In genomic region chr12:86825584-86826419, GRCm38 (mm10) we compare ENCODE assay signal across 8 mouse cellular contexts. TPM values are rescaled to one million over a fixed set of nuclear protein-coding genes. Genes with fewer than 3 reads are reported as not detected.
A peak's percentile ranks its signal among the peaks of the same experiment; 100 is the strongest.
DNase-seq lines count a peak whose midpoint lies in the region; ATAC-seq and TF ChIP-seq lines count a peak whose summit lies in the region.

No protein-coding gene starts in this region.

- TF ChIP-seq CTCF in ES-Bruce4 (IDR thresholded peaks at IDR 0.05; ENCODE audit: low read depth, low read length) = no peak
- TF ChIP-seq CTCF in small intestine, adult 2 months (IDR thresholded peaks at IDR 0.05; ENCODE audit: extremely low read depth, insufficient read length, insufficient replicate concordance, low read depth, low read length) = no peak

- H3K27ac ChIP-seq in ES-Bruce4 (ENCODE audit: insufficient read depth, low read length) = peak overlapping the region; percentile 99
- peak overlapping the region; percentile 99 for H3K27ac ChIP-seq in forebrain, embryonic 12.5 days
- H3K27ac ChIP-seq in small intestine, adult 2 months (ENCODE audit: insufficient read depth, low read depth, low read length) = peak overlapping the region; percentile 71; the same call in 1 of the 2 replicates

- 0 out of 2 replicates have a peak overlapping the region, but pooled peaks have one; percentile 47 for H3K4me2 ChIP-seq in forebrain, embryonic 12.5 days

- no peak for ATAC-seq in forebrain, embryonic 12.5 days (ENCODE audit: low FRiP score)

- peak; percentile 37 to 49 for DNase-seq in heart, adult 18-20 months
- no peak for DNase-seq in heart, postnatal 36 days
- DNase-seq in kidney, postnatal 25 days = peak; percentile 87 to 89
- DNase-seq in right cerebral cortex, postnatal 14 days = no peak
- DNase-seq in layer of hippocampus, adult 11-12 months (ENCODE audit: low spot score) = no peak

- H3K9ac ChIP-seq in ES-Bruce4 (ENCODE audit: low read depth, poor library complexity, severe bottlenecking) = 0 out of 2 replicates have a peak overlapping the region, but pooled peaks have one; percentile 3
- no peak overlapping the region for H3K9ac ChIP-seq in forebrain, embryonic 12.5 days

- TF ChIP-seq POLR2A in ES-Bruce4 (IDR thresholded peaks at IDR 0.05; ENCODE audit: insufficient read depth, low read length) = no peak
- TF ChIP-seq POLR2A in small intestine, adult 2 months (IDR thresholded peaks at IDR 0.05; ENCODE audit: low read depth, low read length) = no peak

- H3K36me3 ChIP-seq in ES-Bruce4 (ENCODE audit: control insufficient read depth, insufficient read depth, low read length, poor library complexity, severe bottlenecking) = no peaks in the 10 kb centered on the region
- no peaks in the 10 kb centered on the region for H3K36me3 ChIP-seq in forebrain, embryonic 12.5 days (replicated peaks)
- no peaks in the 10 kb centered on the region for H3K36me3 ChIP-seq in small intestine, adult 2 months (ENCODE audit: control insufficient read depth, insufficient read depth, low read length)

- TF ChIP-seq EP300 in ES-Bruce4 (IDR thresholded peaks at IDR 0.05; ENCODE audit: insufficient read depth, low read depth, low read length) = no peak

- no peak overlapping the region for H3K4me3 ChIP-seq in ES-Bruce4 (ENCODE audit: low read depth, low read length)
- H3K4me3 ChIP-seq in forebrain, embryonic 12.5 days (replicated peaks) = no peak overlapping the region
- no peak overlapping the region for H3K4me3 ChIP-seq in small intestine, adult 2 months (ENCODE audit: low read depth, low read length)

- no peaks in the 10 kb centered on the region for H3K27me3 ChIP-seq in ES-Bruce4 (ENCODE audit: control insufficient read depth, insufficient read depth, low read length, poor library complexity, severe bottlenecking)
- peaks cover 3% of the 10 kb centered on the region; the same call in 1 of the 2 replicates for H3K27me3 ChIP-seq in forebrain, embryonic 12.5 days
- no peaks in the 10 kb centered on the region for H3K27me3 ChIP-seq in small intestine, adult 2 months (ENCODE audit: control insufficient read depth, insufficient read depth, low read length)

- no peaks in the 10 kb centered on the region for H3K9me3 ChIP-seq in ES-Bruce4 (replicated peaks; ENCODE audit: control insufficient read depth, insufficient read depth, low read length, poor library complexity, severe bottlenecking)
- no peaks in the 10 kb centered on the region for H3K9me3 ChIP-seq in forebrain, embryonic 12.5 days

- peaks cover 9% of the 10 kb centered on the region for H3K4me1 ChIP-seq in ES-Bruce4 (ENCODE audit: control insufficient read depth, insufficient read depth, low read length)
- H3K4me1 ChIP-seq in forebrain, embryonic 12.5 days = peaks cover 72% of the 10 kb centered on the region
- peaks cover 21% of the 10 kb centered on the region for H3K4me1 ChIP-seq in small intestine, adult 2 months (ENCODE audit: control insufficient read depth, insufficient read depth, insufficient read length, low read length)

- WGBS in forebrain, embryonic 12.5 days = 45% methylated on average over 6 of the region's 6 CpGs
- WGBS in small intestine, adult 2 months = 39% methylated on average over 6 of the region's 6 CpGs

- intact Hi-C loops in heart, postnatal 36 days (cut with DNase I) = loop anchor here (2.0 kb wide), 1 partner anchor 69 kb away; no protein-coding TSS in a partner anchor

RNA-seq across cellular contexts. Expression of gene Irf2bpl, which starts 58.8 kb away (rescaled TPM):
- total RNA-seq in heart, adult 18-20 months (2021) = 10 to 100 TPM; 30.0 to 30.5 TPM
- total RNA-seq in heart, postnatal 36 days (2021) = 10 to 100 TPM; 36.1 to 37.0 TPM
- polyA plus RNA-seq in ES-Bruce4 (2011; ENCODE audit: insufficient read depth, insufficient read length, low read depth, missing spikeins) = 37.9 and 40.3 TPM in 2 replicates
- polyA plus RNA-seq in forebrain, embryonic 12.5 days (2016; fragmentation: Nextera tagmentation; extraction: Ambion mirVana) = 74.8 and 81.9 TPM in 2 replicates
- polyA plus RNA-seq in small intestine, adult 2 months (2012; rRNA removed) = 17.5 and 30.5 TPM in 2 replicates

Comparison
In these comparisons a context has a peak if more than half of its experiments do, and no peak if none do; other contexts are left out.
1. DNase-seq: peak in heart, adult 18-20 months (2 of 2) and kidney, postnatal 25 days (2 of 2); none in heart, postnatal 36 days (0 of 2), right cerebral cortex, postnatal 14 days (single experiment) and layer of hippocampus, adult 11-12 months (single experiment).
2. Peak in every context shown above with its lines, with median percentiles within 50 percentile points of each other: H3K27ac ChIP-seq.